Comparison of ENCODE assay signal across 15 mouse cellular contexts in genomic region chr15:67355334-67355733, GRCm38 (mm10).
"Had no signal": no experiment of that assay in that cellular context is flagged by ENCODE, and none has a peak within 500 bp of the region (broad histone marks: within the 10 kb centered on the region; RNA-seq: fewer than 3 reads in every experiment).

No protein-coding gene starts in this region.

- ATAC-seq: hindbrain, postnatal 0 days; intestine, embryonic 16.5 days; liver, embryonic 12.5 days had no signal

- DNase-seq: gastrocnemius, postnatal 14 days; gastrocnemius, postnatal 36 days; heart, adult 2 months; heart, postnatal 10 days; heart, postnatal 4 days; kidney, adult 11 months; kidney, adult 2 months; kidney, adult 9 months; kidney, postnatal 14 days; kidney, postnatal 36 days; layer of hippocampus, adult 9-11 months; left cerebral cortex, postnatal 4 days had no signal
